Mouse (Mus musculus): ENCODE measurements at regions not wholly inside any gene's neighbourhood (a gene's known extent, or its start where the extent isn't known, plus 50 kb on each side); places are given as distances from the start of the nearest gene placed in this dataset.

DNA sequence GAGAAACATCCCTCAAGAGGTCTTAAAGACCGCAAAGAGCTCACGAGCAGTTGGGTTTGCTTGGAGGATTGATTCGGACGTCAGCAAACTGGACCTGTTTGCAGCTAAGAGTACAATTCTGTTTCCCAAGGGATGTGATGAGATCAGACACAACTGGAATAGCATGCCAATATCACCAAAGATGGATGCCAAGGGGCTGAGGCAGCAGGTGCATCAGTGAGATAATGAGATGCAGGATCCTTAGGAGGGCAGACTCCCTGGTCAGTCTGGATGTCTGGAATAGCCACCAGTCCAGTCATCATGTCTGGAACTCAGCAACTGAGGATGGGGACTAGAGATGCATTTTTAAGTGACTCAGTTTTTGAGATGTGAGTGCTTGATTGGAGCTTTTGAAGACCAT, 85.6 kb upstream of the Sgk1 start:
- no peak overlapping the region for H3K4me2 ChIP-seq (ENCODE audit: low read length)
- 94% methylated on average over 4 of the region's 4 CpGs for WGBS
- H3K27me3 ChIP-seq (ENCODE audit: insufficient read depth, low read length), result no peaks in the 10 kb centered on the region
- H3K4me1 ChIP-seq (replicated peaks; ENCODE audit: insufficient read depth, low read length), result no peaks in the 10 kb centered on the region
- H3K27ac ChIP-seq, result no peak overlapping the region
- ATAC-seq (replicated peaks; ENCODE audit: low FRiP score, low read depth) (no peak), DNase-seq (ENCODE audit: low spot score) (no peak)
- H3K9me3 ChIP-seq (replicated peaks; ENCODE audit: low read length), result no peaks in the 10 kb centered on the region
- no peak overlapping the region for H3K4me3 ChIP-seq (replicated peaks; ENCODE audit: low read depth, low read length)
- no peak overlapping the region for H3K9ac ChIP-seq (ENCODE audit: low read depth, low read length)
- no peak for TF ChIP-seq CTCF (IDR thresholded peaks at IDR 0.05; ENCODE audit: low read depth)
- no peaks in the 10 kb centered on the region for H3K36me3 ChIP-seq (ENCODE audit: insufficient read depth, low read length)

DNA sequence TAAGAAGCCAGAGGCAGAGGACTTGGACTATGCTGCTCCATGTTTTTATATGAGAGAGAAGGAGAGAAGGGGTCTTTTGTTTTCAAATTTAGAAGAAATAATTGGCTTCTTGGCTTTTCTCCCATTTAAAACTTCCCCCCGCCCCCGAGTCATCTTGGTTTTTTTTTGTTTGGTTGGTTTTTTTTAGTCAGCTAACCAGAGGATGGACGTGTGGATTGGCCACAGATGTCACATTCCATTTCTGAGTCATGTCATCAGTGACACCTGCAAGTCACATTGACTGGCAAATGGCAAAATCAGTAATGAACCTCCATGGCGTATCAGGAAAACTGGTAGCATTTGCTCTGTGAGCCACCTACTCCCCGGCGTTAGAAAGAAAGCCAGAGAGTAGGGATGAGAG, 83.9 kb upstream of the Sgk1 start:
- no peaks in the 10 kb centered on the region for H3K27me3 ChIP-seq (ENCODE audit: insufficient read depth, low read length)
- DNase-seq (ENCODE audit: low spot score) (no peak), ATAC-seq (replicated peaks; ENCODE audit: low FRiP score, low read depth) (no peak)
- H3K9me3 ChIP-seq (replicated peaks; ENCODE audit: low read length), result no peaks in the 10 kb centered on the region
- no peak for TF ChIP-seq CTCF (IDR thresholded peaks at IDR 0.05; ENCODE audit: low read depth)
- H3K4me2 ChIP-seq (ENCODE audit: low read length), result no peak overlapping the region
- H3K9ac ChIP-seq (ENCODE audit: low read depth, low read length), result no peak overlapping the region
- no peak overlapping the region for H3K27ac ChIP-seq
- no peak overlapping the region for H3K4me3 ChIP-seq (replicated peaks; ENCODE audit: low read depth, low read length)
- H3K36me3 ChIP-seq (ENCODE audit: insufficient read depth, low read length), result no peaks in the 10 kb centered on the region
- H3K4me1 ChIP-seq (replicated peaks; ENCODE audit: insufficient read depth, low read length), result no peaks in the 10 kb centered on the region
- WGBS, result 87% methylated on average over 6 of the region's 6 CpGs

DNA sequence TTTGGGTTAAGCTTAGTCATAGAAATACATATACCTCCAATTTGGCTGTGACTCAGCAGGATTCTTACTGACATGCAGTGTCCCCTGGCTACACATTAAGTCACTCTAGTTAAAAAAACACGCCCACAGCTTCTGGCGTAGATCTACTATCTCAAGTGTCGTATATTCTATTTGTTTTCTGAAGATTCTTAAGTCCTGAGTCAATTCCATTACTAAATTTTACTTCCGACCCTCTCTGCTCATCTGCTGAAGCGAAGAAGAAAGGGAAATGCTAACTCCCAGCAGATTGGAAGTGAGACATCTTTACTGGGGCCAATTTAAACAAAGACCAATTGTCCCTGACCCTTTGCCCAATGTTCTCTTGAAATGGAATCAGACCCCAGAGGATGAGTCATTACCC, 80.4 kb upstream of the Sgk1 start:
- 68% methylated on average over 5 of the region's 5 CpGs for whole genome bisulfite sequencing
- DNase-seq (ENCODE audit: low spot score) (no peak), ATAC-seq (replicated peaks; ENCODE audit: low FRiP score, low read depth) (no peak)
- H3K4me1 ChIP-seq (replicated peaks; ENCODE audit: insufficient read depth, low read length), result no peaks in the 10 kb centered on the region
- H3K27ac ChIP-seq, result no peak overlapping the region
- no peaks in the 10 kb centered on the region for H3K27me3 ChIP-seq (ENCODE audit: insufficient read depth, low read length)
- H3K4me3 ChIP-seq (replicated peaks; ENCODE audit: low read depth, low read length), result no peak overlapping the region
- H3K9me3 ChIP-seq (replicated peaks; ENCODE audit: low read length), result no peaks in the 10 kb centered on the region
- no peak overlapping the region for H3K4me2 ChIP-seq (ENCODE audit: low read length)
- no peaks in the 10 kb centered on the region for H3K36me3 ChIP-seq (ENCODE audit: insufficient read depth, low read length)
- TF ChIP-seq CTCF (IDR thresholded peaks at IDR 0.05; ENCODE audit: low read depth), result no peak
- no peak overlapping the region for H3K9ac ChIP-seq (ENCODE audit: low read depth, low read length)

DNA sequence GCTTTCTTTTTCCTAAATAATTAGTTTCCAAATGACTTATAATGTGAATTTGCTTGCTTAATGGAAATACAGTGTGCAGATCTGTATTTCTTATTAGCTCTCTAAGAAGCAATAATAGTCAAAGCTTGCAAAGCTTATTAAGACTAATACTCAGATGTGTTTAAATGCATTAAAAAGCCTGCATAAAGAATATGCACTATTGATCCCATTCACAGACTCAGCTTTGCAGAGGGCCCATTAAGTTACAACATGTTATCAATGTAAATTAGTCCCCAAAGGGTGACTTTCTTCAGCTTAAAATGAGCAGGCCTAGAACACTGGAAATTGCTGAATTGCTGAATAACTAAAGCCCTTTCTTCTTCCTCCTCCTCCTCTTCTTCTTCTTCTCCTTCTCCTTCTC, 78.8 kb upstream of the Sgk1 start:
- no peak for ATAC-seq (replicated peaks; ENCODE audit: low FRiP score, low read depth)
- H3K4me1 ChIP-seq (replicated peaks; ENCODE audit: insufficient read depth, low read length), result no peaks in the 10 kb centered on the region
- H3K9ac ChIP-seq (ENCODE audit: low read depth, low read length), result no peak overlapping the region
- TF ChIP-seq CTCF (IDR thresholded peaks at IDR 0.05; ENCODE audit: low read depth), result no peak
- no peaks in the 10 kb centered on the region for H3K27me3 ChIP-seq (ENCODE audit: insufficient read depth, low read length)
- no peaks in the 10 kb centered on the region for H3K9me3 ChIP-seq (replicated peaks; ENCODE audit: low read length)
- H3K36me3 ChIP-seq (ENCODE audit: insufficient read depth, low read length), result no peaks in the 10 kb centered on the region
- no peak for DNase-seq (ENCODE audit: low spot score)
- H3K4me3 ChIP-seq (replicated peaks; ENCODE audit: low read depth, low read length), result no peak overlapping the region
- H3K27ac ChIP-seq, result no peak overlapping the region
- no peak overlapping the region for H3K4me2 ChIP-seq (ENCODE audit: low read length)

DNA sequence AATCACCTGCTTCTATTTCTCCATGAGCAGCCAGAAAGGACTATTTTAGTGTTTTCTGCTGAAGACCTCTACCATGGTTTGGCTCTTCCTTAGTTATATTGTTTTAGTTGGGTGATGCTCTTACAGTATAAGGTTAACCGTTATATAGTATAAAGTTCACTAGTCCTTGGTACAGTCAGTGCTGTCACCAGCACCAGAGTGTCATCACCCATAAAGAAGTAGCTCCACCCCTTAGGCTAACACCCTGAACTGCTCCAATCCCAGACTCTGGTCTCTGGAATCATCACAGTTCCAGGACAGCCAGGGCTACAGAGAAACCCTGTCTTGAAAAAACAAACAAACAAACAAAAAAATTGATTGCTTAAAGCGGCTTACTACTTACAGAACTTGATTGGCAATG, 77.2 kb upstream of the Sgk1 start:
- Histone ChIP-seq H3K9me3 (replicated peaks; ENCODE audit: low read length) (no peaks in the 10 kb centered on the region), H3K36me3 (ENCODE audit: insufficient read depth, low read length) (no peaks in the 10 kb centered on the region), H3K27ac (no peak overlapping the region), H3K4me1 (replicated peaks; ENCODE audit: insufficient read depth, low read length) (no peaks in the 10 kb centered on the region), H3K9ac (ENCODE audit: low read depth, low read length) (no peak overlapping the region), H3K27me3 (ENCODE audit: insufficient read depth, low read length) (no peaks in the 10 kb centered on the region), H3K4me3 (replicated peaks; ENCODE audit: low read depth, low read length) (no peak overlapping the region), H3K4me2 (ENCODE audit: low read length) (no peak overlapping the region)
- DNase-seq (ENCODE audit: low spot score), result no peak
- no peak for ATAC-seq (replicated peaks; ENCODE audit: low FRiP score, low read depth)
- TF ChIP-seq CTCF (IDR thresholded peaks at IDR 0.05; ENCODE audit: low read depth), result no peak
- 65% methylated on average over 2 of the region's 2 CpGs for WGBS

DNA sequence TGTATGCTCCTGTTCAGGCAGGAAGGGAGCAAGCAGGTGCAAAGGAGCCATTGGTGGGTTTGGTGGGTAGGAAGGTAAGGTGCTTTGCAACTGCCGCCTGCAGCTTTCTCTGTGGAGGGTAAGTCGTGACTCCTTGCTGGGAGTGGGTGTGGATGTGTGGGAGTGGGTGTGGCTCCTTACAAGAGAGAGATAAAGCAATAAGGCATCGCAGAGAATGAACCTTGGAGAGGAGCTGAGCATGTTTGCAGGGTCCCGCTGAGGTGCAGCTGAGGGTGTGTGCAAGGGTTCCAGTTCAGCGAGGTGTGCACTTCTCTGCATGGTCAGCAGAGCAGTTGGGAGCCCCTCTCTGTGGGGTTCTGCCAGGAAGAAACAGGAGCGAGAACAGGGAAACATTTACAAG, 76.4 kb upstream of the Sgk1 start:
- Histone ChIP-seq H3K4me1 (replicated peaks; ENCODE audit: insufficient read depth, low read length) (no peaks in the 10 kb centered on the region), H3K36me3 (ENCODE audit: insufficient read depth, low read length) (no peaks in the 10 kb centered on the region), H3K4me3 (replicated peaks; ENCODE audit: low read depth, low read length) (no peak overlapping the region), H3K27me3 (ENCODE audit: insufficient read depth, low read length) (no peaks in the 10 kb centered on the region), H3K4me2 (ENCODE audit: low read length) (no peak overlapping the region), H3K27ac (no peak overlapping the region), H3K9me3 (replicated peaks; ENCODE audit: low read length) (no peaks in the 10 kb centered on the region), H3K9ac (ENCODE audit: low read depth, low read length) (no peak overlapping the region)
- 37% methylated on average over 6 of the region's 6 CpGs for WGBS
- ATAC-seq (replicated peaks; ENCODE audit: low FRiP score, low read depth) (no peak), DNase-seq (ENCODE audit: low spot score) (no peak)
- no peak for TF ChIP-seq CTCF (IDR thresholded peaks at IDR 0.05; ENCODE audit: low read depth)

DNA sequence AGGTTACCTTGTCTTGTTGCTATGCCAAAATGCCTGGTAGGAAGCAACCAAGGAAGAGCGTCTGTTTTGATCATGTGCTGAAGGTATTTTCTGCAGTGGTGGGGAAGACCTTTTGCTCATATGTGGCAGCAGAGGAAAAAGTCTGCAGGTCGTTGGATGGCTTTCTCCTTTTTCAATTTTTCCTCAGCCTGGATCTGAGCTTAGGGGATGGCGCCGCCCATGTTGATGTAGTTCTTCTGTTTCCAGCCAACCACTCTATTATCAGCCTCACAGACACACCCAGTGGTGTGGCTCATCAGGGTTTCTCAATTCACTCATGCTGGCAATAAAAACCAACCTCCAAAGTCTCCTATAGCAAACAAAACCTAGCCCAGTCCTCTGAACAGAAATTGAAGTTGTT, 75.3 kb upstream of the Sgk1 start:
- Histone ChIP-seq H3K27me3 (ENCODE audit: insufficient read depth, low read length) (no peaks in the 10 kb centered on the region), H3K36me3 (ENCODE audit: insufficient read depth, low read length) (no peaks in the 10 kb centered on the region), H3K4me2 (ENCODE audit: low read length) (no peak overlapping the region), H3K9ac (ENCODE audit: low read depth, low read length) (no peak overlapping the region), H3K9me3 (replicated peaks; ENCODE audit: low read length) (no peaks in the 10 kb centered on the region), H3K4me3 (replicated peaks; ENCODE audit: low read depth, low read length) (no peak overlapping the region), H3K27ac (no peak overlapping the region), H3K4me1 (replicated peaks; ENCODE audit: insufficient read depth, low read length) (no peaks in the 10 kb centered on the region)
- no peak for ATAC-seq (replicated peaks; ENCODE audit: low FRiP score, low read depth)
- DNase-seq (ENCODE audit: low spot score), result no peak
- no peak for TF ChIP-seq CTCF (IDR thresholded peaks at IDR 0.05; ENCODE audit: low read depth)
- WGBS, result 96% methylated on average over 4 of the region's 4 CpGs
